Mouse (Mus musculus) ES-Bruce4 (cell line): ENCODE results near the gene Coa5. TPM values are rescaled to one million over a fixed set of nuclear protein-coding genes. Genes with fewer than 3 reads are reported as not detected.

Experiments
- H3K27ac ChIP-seq: 2 replicates; pipeline ENCODE4 v1.5.1; 2012; ENCODE audit warnings: low read length, inconsistent platforms; ENCODE audit not compliant: insufficient read depth
- H3K27me3 ChIP-seq: 2 replicates; pipeline ENCODE4 v1.6.1; 2012; ENCODE audit warnings: mild to moderate bottlenecking, low read length, inconsistent platforms; ENCODE audit not compliant: control insufficient read depth, poor library complexity, insufficient read depth, severe bottlenecking
- H3K36me3 ChIP-seq: 2 replicates; pipeline ENCODE4 v1.6.1; 2012; ENCODE audit warnings: inconsistent platforms, mild to moderate bottlenecking, low read length, moderate library complexity; ENCODE audit not compliant: control insufficient read depth, poor library complexity, insufficient read depth, severe bottlenecking
- H3K4me1 ChIP-seq: one replicate; pipeline ENCODE4 v1.8.1; 2011; ENCODE audit warnings: low read length; ENCODE audit not compliant: control insufficient read depth, insufficient read depth
- H3K4me3 ChIP-seq: 2 replicates; pipeline ENCODE4 v1.5.1; 2011; ENCODE audit warnings: low read depth, mild to moderate bottlenecking, low read length
- H3K9ac ChIP-seq: 2 replicates; pipeline ENCODE4 v1.6.1; 2012; ENCODE audit warnings: low read depth, mild to moderate bottlenecking, inconsistent platforms; ENCODE audit not compliant: poor library complexity, severe bottlenecking
- H3K9me3 ChIP-seq: replicated peaks from 2 replicates; pipeline ENCODE4 v1.6.1; 2012; ENCODE audit warnings: mild to moderate bottlenecking, low read length, inconsistent platforms; ENCODE audit not compliant: control insufficient read depth, poor library complexity, insufficient read depth, severe bottlenecking
- CTCF ChIP-seq: IDR thresholded peaks from one replicate; pipeline ENCODE4 v1.8.1; 2011; ENCODE audit warnings: low read depth, low read length
- EP300 ChIP-seq: IDR thresholded peaks from 2 replicates; pipeline ENCODE4 v1.6.1; 2011; ENCODE audit warnings: low read depth, low read length; ENCODE audit not compliant: insufficient read depth
- POLR2A ChIP-seq: IDR thresholded peaks from one replicate; pipeline ENCODE4 v1.8.1; 2011; ENCODE audit warnings: low read length; ENCODE audit not compliant: insufficient read depth
- polyA plus RNA-seq: library from polyadenylated mRNA; stranded (reverse); fragments of >200 nt; gene quantifications from 2 replicates; pipeline ENCODE4 v1.2.4, GENCODE M21; 2011; ENCODE audit warnings: low read depth; ENCODE audit not compliant: missing spikeins, insufficient read depth, insufficient read length

Coa5 gene
- polyA plus RNA-seq, 1 experiment = 55.4 TPM

DNA sequence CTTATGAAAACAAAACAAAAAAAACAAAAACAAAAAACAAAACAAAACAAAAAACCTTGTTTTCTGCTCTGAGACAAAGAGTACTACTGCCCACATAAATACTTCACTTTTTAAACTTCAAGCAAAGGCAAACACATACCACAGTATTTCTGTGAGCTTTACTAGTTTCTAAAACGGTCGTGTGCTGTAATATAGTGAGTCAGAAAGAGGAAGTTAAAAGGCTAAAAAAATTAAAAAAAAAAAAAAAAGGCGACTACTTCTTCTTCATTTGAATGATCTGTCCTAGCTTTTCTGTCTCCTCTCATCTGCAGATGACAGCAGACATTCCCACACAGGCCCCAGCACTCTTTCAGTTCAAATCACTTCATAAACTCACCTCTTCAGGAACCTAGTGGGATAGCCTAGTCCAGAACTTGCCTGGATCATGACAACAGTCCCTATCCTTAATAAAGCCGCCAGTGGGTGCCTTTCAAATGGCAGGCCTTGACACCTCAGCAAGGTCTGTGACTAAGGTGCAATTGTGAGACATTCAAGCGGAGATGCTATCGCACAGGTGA, 44.8 kb upstream of the Coa5 start:
- Histone ChIP-seq H3K27me3 (no peaks in the 10 kb centered on the region), H3K36me3 (no peaks in the 10 kb centered on the region), H3K9ac (no peak overlapping the region), H3K4me1 (no peaks in the 10 kb centered on the region), H3K27ac (no peak overlapping the region), H3K9me3 (no peaks in the 10 kb centered on the region), H3K4me3 (no peak overlapping the region)
- TF ChIP-seq EP300 (no peak), POLR2A (no peak), CTCF (no peak)

DNA sequence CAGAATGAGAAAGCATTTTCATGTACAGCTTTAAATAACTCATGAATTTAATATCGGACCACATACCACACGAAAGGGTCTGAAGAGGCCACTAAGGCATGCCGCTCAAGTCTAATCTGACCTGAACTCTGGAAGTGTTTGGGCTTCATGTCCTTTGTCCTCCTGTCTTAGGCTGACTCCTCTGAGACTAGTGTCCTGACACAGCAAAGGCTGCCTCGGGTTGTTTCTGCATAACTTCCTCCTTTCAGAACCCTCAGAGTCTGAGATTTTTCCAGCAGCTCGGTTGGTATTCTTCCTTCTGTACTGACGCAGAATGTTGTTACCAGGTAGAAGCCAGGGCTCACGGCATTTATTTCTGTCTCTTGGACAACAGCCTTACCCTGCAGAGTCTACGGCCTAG, 44.1 kb upstream of the Coa5 start:
- Histone ChIP-seq H3K9ac (no peak overlapping the region), H3K27ac (no peak overlapping the region), H3K27me3 (no peaks in the 10 kb centered on the region), H3K9me3 (no peaks in the 10 kb centered on the region), H3K4me1 (no peaks in the 10 kb centered on the region), H3K36me3 (no peaks in the 10 kb centered on the region), H3K4me3 (no peak overlapping the region)
- TF ChIP-seq CTCF = no peak
- TF ChIP-seq EP300 = no peak
- no peak for TF ChIP-seq POLR2A

- Histone ChIP-seq H3K9me3 (no peaks in the 10 kb centered on the region), H3K4me1 (no peaks in the 10 kb centered on the region), H3K9ac (no peak overlapping the region), H3K27me3 (no peaks in the 10 kb centered on the region), H3K4me3 (no peak overlapping the region), H3K27ac (no peak overlapping the region), H3K36me3 (no peaks in the 10 kb centered on the region)
- no peak for TF ChIP-seq CTCF
- TF ChIP-seq POLR2A = no peak
- TF ChIP-seq EP300 = no peak
These were observed 43.3 kb upstream of the Coa5 start for GRCm38 (mm10) chr1:37473251-37473650.

GRCm38 (mm10) chr1:37471179-37472148, 41.6 kb upstream of the Coa5 start:
- Histone ChIP-seq H3K36me3 (no peaks in the 10 kb centered on the region), H3K9ac (no peak overlapping the region), H3K9me3 (no peaks in the 10 kb centered on the region), H3K27ac (no peak overlapping the region), H3K4me1 (no peaks in the 10 kb centered on the region), H3K4me3 (no peak overlapping the region), H3K27me3 (no peaks in the 10 kb centered on the region)
- no peak for TF ChIP-seq CTCF

DNA sequence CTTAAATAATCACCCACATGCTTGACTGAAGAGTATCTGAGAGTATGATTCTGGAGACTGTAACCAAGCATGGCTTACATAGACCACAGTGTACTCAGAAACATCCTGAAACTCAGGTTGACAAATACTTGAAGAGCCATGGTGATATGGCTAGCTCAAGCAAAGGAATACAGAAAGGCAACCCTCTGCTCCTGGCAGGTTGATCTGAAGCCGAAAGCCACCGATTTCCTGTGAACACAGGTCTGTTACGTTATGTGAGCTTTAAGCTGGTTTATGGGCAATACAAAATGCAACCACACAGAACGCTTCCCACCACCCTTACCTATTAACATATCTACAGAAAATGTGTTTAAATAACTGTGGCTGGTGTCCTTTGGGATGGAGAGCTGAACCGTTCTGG, 39.1 kb upstream of the Coa5 start:
- H3K9me3 ChIP-seq = no peaks in the 10 kb centered on the region
- no peak for TF ChIP-seq CTCF
- TF ChIP-seq EP300 = no peak
- TF ChIP-seq POLR2A = no peak
- no peak overlapping the region for H3K27ac ChIP-seq
- H3K4me3 ChIP-seq = no peak overlapping the region
- no peaks in the 10 kb centered on the region for H3K36me3 ChIP-seq
- H3K9ac ChIP-seq = no peak overlapping the region
- no peaks in the 10 kb centered on the region for H3K27me3 ChIP-seq
- H3K4me1 ChIP-seq = no peaks in the 10 kb centered on the region

DNA sequence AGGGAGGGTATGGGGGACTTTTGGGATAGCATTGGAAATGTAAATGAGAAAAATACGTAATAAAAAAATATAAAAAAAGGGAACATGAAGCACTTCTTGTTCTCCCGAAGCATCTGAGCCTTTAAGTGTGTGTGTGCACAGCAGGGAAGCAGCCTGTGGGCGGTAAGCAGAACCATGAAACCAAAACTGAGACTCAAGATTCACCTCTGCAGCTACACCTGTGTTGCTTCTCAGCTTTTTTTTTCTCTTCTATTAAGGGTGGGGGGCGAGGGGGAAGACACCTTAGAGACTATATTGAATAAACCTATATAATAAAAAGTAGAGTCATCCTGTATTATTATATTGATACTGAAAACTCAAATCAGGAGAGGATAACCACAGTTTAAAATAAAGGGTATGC, 37.9 kb upstream of the Coa5 start:
- no peaks in the 10 kb centered on the region for H3K4me1 ChIP-seq
- no peaks in the 10 kb centered on the region for H3K27me3 ChIP-seq
- H3K4me3 ChIP-seq = no peak overlapping the region
- H3K27ac ChIP-seq = no peak overlapping the region
- no peaks in the 10 kb centered on the region for H3K36me3 ChIP-seq
- H3K9ac ChIP-seq = no peak overlapping the region
- TF ChIP-seq EP300 (no peak), CTCF (no peak), POLR2A (no peak)
- H3K9me3 ChIP-seq = no peaks in the 10 kb centered on the region
